Mouse (Mus musculus) adrenal gland, postnatal 36 days (tissue): ENCODE measurements around the gene Chrne. TPM values are rescaled to one million over a fixed set of nuclear protein-coding genes. Genes with fewer than 3 reads are reported as not detected.

Experiments used
- DNase-seq, 2 experiments: peaks; one replicate each; pipeline ENCODE4 v3.0.0; 2021; ENCODE audit warnings: mixed read lengths in 1 of 2
- total RNA-seq, 2 experiments: library from RNA; stranded (reverse); gene quantifications; 2 replicates each; pipeline ENCODE4 v1.2.3; 2021

Gene Chrne
- total RNA-seq, 2 experiments from 2014 or later = not detected

DNA sequence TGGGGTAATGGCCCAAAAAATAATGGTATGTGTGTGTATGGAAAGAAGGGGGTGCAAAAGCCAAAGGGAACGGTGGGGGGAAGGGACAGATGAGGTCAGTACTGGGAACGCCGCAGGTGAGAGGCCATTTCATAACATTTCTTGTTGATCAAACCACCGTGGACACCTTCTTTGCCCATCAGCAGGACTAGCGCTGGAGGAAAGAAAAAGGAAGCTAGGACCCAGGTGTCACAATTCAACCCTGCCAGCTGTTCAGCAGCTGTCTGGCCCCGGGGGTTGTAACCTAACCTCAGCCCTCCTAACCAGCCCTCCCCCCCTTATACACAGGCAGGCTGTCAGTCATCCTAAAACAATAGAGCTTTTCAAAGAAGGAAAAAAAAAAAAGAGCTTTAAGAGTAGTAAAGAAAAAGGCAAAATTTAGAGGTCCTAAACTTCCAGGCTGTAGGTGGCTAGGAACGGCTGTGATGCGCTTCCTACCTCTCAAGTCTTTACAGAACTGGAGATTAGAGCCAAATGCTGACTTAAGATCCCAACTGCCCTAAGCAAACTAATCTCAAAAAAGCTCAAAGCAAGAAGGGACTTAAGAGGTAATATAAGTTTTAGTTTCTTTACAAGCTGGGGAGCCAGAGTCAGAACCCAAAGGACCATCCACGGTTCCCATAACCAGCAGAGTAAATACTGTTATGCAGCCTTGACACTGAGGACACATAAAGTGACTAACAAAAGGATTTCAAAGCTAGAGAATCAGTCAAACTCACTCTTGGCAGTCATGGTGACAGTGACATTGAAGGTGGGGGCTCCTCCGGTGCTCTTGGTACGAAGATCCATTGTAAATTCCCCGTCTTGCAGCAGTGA, 33.2 kb upstream of the Chrne start:
- peak in 1 of 2 experiments; percentile 49 for DNase-seq

DNA sequence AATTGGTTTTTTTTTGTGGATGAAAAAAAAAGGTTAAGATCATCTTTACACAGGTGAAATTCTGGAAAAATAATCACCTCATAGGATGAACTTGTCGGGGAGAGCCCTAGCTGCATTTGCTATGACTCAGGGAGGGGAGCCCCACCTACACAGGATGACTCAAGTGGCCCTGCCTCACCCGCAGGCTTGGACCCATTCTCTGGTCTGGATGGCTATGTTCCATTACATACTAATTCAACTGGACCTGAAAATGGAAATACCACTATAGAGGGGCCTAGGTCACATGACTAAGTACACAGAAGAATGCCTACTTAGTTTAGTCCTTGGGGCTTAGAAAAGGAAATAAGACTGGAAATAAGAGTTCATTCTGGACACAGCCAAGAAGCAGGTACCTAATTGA, 32.4 kb upstream of the Chrne start:
- DNase-seq = peak; percentile 74 to 76

GRCm38 (mm10) chr11:70650322-70651175, 31.5 kb upstream of the Chrne start:
- DNase-seq = no peak

DNA sequence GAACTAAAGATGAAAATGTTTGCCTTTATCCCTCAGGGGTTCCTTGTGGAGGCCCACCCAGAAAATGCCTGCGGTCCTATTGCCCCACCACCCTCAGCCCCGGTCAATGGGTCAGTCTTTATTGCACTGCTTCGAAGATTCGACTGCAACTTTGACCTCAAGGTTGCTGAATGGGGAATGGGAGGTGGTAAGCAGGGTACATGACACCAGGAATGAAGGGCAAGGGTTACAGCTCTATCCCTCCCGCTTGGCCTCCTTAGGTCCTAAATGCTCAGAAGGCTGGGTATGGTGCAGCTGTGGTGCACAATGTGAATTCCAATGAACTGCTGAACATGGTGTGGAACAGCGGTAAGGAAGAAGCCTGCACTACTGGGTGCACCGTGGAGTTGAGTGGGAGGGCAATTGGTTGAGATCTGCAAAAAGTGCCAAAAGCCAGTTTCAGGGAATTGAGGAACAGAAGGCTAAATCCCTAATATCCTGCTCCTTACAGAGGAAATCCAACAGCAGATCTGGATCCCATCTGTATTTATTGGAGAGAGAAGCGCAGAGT, 30.2 kb upstream of the Chrne start:
- DNase-seq = no peak

DNA sequence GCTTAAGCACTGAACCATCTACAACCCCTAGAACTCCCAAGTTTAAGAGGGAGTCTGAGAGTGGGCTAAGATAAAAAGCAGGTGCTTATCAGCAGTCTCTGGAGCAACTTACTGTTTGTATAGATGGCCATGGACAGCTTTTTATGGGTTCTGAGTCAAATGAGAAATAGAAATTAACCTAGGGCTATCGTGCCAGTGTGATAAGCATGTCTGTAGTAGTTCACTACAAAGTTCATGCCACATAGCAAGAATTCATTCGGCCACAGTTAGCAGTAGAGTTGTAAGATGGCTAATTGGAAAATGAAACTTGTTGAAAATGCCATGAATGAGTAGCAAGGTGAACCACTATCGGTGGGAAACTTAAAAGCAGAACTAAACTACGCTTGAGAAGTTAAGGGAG, 29.5 kb upstream of the Chrne start:
- no peak for DNase-seq

DNA sequence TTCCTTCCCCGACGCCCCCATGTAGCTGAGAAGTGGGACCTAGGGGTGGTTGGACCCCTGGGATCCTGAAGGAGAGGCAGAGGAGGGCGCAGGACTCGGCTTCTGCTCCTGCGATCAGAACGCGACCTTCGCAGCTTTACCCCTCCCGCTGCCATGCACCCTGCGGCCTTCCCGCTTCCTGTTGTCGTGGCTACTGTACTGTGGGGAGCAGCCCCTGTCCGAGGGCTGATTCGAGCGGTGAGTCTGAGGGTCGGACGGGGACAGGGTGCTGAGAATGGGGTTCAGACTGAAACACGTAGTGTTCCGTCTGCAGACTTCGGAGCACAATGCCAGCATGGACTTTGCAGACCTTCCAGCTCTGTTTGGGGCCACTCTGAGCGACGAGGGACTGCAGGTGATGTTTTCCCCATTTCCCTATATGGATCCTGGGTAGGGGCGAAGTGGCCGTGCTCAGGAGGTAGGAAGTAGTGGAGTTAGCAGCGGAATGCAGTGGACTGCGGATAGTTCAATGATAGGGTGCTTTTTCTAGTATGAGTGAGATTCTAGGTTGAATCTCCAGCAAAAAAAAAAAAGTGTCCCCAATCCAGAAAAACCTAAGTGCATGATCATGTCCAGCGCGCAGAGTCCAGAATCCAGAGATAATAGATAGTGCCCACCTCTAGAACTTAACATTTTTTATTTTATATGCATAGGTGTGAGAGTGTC, 28.9 kb upstream of the Chrne start:
- DNase-seq = peak; percentile 53 to 58

- DNase-seq = peak; percentile 96 to 97
These were observed 28.0 kb upstream of the Chrne start, which contains the start of the genes Rnf167 and Slc25a11 for GRCm38 (mm10) chr11:70646691-70647650. Rnf167 (plus strand) TSS chr11:70647235. Slc25a11 (minus strand) TSS chr11:70647479.

DNA sequence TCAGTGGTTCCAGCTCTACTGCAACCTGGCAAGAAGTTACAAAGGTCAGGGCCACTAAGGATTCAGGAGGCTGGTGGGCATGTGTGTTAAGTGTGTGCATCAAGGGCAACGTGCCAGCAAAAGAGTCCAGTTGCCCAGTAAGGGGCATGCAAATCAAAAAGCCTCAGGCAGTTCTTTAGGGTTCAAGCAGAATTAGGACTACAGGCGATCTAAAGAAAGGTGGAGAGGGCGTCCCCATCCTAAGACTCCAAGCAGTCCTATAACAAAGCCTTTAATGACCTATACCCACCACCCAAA, 27.2 kb upstream of the Chrne start:
- no peak for DNase-seq

DNA sequence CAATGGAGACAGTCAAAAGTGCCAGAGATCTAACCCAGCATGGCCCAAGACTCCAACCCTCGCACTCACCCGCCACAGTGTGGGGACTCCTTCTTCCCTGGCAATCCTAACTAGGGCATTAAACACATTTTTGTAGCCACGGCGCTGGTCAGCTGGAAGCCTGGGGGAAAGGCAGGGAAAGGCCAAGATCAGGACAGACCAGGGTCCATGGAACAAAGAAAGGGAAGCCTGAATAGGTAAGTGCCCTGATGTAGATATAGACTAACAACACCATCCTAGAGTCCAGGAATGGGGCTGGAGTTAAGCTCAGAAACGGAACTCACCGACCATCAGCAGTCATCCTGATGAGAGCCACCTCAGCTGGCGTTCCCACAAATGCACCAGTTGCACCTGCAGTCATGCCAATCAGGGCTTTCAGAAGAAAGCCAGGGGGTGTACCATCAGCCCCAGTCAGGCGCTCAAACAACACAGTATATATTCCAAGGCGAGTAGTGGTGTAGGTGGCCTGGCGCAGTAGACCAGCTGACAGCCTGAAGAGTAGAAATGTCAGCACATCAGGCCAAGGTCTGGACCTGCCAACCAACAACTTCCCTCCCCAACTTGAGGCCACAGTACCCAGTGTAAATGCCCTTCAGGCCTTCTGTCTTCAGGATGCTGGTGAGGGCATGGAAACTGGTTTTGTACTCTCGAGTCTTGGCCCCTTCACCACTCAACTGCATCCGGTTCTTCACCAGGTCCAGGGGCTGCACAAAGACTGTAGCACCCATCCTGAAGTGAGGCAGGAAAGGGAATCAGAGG, 26.6 kb upstream of the Chrne start:
- DNase-seq = no peak

- no peak for DNase-seq
These were observed 25.6 kb upstream of the Chrne start for GRCm38 (mm10) chr11:70644564-70645103.

- DNase-seq = no peak
These were observed 24.0 kb upstream of the Chrne start for GRCm38 (mm10) chr11:70643051-70643450.

DNA sequence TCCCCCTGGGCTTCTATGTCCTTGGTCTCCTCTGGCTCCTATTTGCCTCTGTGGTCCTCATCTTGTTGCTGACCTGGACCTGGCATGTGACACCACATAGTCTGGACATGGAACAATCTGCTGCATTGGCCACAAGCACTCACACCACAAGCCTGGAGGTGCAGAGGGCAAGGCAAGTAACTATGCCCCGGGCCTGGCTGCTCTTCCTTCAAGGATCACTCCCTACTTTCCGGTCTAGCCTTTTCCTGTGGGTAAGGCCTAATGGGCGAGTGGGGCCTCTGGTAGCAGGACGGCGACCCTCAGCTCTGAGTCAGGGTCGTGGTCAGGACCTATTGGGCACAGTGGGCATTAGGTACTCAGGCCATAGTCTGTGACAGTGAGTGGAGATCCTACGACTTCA, 22.2 kb upstream of the Chrne start:
- no peak for DNase-seq

GRCm38 (mm10) chr11:70639976-70640375, 21.0 kb upstream of the Chrne start:
- peak in 1 of 2 experiments; percentile 52 for DNase-seq

GRCm38 (mm10) chr11:70638714-70639278, 19.8 kb upstream of the Chrne start, which contains the start of gene Gp1ba:
Gp1ba (plus strand) TSS chr11:70639122.
- no peak for DNase-seq

GRCm38 (mm10) chr11:70638293-70638692, 19.3 kb upstream of the Chrne start:
- DNase-seq = no peak

DNA sequence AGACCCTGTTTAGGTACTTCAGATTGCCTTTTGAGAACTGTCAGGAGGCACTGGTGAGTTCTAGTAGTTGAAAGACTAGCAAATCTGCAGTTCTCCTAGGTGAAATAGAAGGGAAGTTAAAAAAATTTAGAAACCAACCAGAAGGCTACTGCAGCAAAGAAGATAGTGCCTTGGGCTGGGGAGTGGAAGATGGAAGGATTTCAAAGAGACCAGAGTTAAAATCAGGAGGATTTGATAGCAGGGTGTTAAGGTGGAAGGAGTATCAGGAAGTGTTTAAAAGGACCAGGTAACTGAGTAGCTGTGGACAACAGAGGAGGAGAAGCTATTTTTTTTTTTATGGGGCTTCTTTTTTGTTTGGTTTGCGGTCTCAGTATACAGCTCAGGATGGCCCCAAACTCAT, 18.7 kb upstream of the Chrne start:
- no peak for DNase-seq

DNA sequence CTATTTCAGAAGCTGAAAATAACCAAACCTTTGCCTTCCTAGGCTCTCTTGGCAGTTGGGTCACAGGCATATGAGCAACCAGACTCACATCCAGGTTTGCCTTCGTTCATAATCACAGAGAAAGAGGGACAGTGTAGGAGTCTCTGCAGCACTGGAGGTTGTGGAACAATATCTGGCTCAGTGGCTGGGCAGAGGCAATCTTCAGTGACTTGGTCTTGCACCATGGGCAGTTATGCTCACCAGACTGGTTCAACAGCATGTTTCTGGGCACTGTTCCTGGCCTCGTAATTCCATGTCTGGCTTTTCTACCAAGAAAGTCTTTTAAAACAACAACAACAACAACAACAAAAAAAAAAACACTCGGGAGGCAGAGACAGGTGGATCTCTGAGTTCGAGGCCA, 16.6 kb upstream of the Chrne start:
- DNase-seq = no peak

GRCm38 (mm10) chr11:70630129-70630528, 11.1 kb upstream of the Chrne start:
- no peak for DNase-seq

GRCm38 (mm10) chr11:70629557-70629956, 10.5 kb upstream of the Chrne start:
- no peak for DNase-seq
